Mouse (Mus musculus): ENCODE results near the gene Uvssa. TPM values are rescaled to one million over a fixed set of nuclear protein-coding genes. Genes with fewer than 3 reads are reported as not detected.
A peak's percentile ranks its signal among the peaks of the same experiment; 100 is the strongest.
"Not testable (repeated sequence)": the region's sequence is repeated elsewhere in the genome, so short reads cannot be mapped to it uniquely, and the experiment has no call there.

Uvssa gene
- 11.1 and 12.1 TPM in 2 replicates for polyA plus RNA-seq (2016; fragmentation: Nextera tagmentation; extraction: Ambion mirVana)

DNA sequence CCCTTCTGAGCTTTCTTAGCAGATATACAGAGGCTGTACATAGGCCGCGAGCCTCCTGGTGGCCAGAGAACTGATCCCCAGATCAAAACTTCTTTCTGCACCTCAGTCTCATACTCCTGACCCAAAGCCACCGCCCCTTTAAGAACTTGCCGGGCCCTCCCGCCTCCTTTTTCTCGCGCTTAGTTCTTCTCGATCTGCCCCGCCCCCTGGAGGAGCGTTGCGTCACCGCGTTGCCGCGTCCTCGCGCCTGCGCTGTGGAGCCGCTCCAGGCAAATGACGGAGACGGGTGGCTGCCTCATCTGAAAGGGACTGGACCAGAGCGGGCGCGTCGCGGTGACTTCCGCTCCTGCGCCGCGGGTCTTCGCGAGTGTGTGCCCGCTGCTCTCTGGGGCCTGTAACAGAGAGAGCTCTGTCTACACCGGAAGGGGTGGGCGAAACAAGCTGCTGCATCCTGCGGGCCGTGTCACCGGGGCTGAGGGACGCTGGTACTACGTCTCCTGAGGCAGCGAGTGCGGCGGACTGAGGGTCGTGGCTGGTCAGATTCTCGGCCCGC lies at the start of gene Uvssa:
Gene Uvssa, plus strand, starts transcription at position 248 of the 553 bp plus-strand sequence.
- Histone ChIP-seq H3K9me3 (no peaks in the 10 kb centered on the region), H3K9ac (replicated peaks) (peak within 1 kb of the TSS; percentile 69), H3K27ac (peak within 1 kb of the TSS; percentile 93), H3K4me1 (replicated peaks) (peaks cover 18% of the 10 kb centered on the region), H3K4me2 (peak within 1 kb of the TSS; percentile 82), H3K36me3 (peaks cover 26% of the 10 kb centered on the region), H3K27me3 (no peaks in the 10 kb centered on the region), H3K4me3 (replicated peaks) (peak within 1 kb of the TSS; percentile 65)
- WGBS, result under 1% methylated on average over 46 of the region's 46 CpGs
- peak; percentile 95 for ATAC-seq (ENCODE audit: insufficient number of reproducible peaks, insufficient read depth, low FRiP score, low TSS enrichment, low read depth)

DNA sequence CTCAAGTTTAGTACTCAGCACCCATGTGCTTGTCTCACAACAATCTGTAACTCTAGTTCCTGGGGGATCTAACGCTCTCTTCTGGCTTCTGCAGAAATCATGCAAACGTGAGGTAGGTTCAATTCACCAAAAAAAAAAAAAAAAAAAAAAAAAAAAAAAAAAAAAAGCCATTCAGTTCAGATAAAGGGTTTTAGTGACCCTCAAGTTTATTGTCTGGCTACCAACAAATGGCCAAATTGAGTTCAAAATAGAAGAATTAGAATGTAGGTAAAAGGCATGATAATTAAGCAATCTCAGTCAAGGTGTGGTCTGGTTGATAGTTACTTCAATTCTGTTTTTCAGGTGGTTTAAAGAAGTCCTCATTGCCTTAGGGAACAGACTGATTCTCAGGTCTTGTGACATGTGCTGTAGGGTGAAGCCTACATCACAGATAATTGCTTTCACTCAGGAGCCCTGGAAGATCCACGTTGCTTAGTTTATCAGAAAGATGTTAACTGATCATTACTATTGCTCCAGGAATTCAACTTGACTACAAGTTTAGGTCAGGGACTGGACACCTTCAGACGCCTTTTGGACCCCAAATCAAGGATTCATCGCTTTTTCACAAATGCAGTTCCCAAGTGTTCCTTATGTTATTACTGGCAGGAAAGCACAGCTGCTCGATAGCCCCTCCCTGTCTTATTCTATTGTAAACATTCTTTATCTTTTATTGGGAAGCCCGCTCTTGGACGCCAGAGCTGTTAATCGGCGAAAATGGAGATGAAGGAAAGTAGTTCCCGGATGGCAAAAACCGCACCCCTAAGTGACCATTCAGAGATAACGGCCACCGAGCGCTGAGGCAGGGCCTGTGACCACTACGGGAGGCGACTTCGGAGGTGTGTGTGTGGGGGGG lies 43.7 kb upstream of the Uvssa start:
- peak overlapping the region; percentile 99 for H3K4me3 ChIP-seq (replicated peaks)
- H3K36me3 ChIP-seq, result peaks cover 16% of the 10 kb centered on the region
- peak overlapping the region; percentile 63 for H3K4me2 ChIP-seq
- H3K27me3 ChIP-seq, result no peaks in the 10 kb centered on the region
- H3K9me3 ChIP-seq, result no peaks in the 10 kb centered on the region
- H3K4me1 ChIP-seq (replicated peaks), result peaks cover 12% of the 10 kb centered on the region
- peak overlapping the region; percentile 88 for H3K27ac ChIP-seq
- WGBS, result 26% methylated on average over 18 of the region's 18 CpGs
- no peak for ATAC-seq (ENCODE audit: insufficient number of reproducible peaks, insufficient read depth, low FRiP score, low TSS enrichment, low read depth)
- H3K9ac ChIP-seq (replicated peaks), result peak overlapping the region; percentile 76

DNA sequence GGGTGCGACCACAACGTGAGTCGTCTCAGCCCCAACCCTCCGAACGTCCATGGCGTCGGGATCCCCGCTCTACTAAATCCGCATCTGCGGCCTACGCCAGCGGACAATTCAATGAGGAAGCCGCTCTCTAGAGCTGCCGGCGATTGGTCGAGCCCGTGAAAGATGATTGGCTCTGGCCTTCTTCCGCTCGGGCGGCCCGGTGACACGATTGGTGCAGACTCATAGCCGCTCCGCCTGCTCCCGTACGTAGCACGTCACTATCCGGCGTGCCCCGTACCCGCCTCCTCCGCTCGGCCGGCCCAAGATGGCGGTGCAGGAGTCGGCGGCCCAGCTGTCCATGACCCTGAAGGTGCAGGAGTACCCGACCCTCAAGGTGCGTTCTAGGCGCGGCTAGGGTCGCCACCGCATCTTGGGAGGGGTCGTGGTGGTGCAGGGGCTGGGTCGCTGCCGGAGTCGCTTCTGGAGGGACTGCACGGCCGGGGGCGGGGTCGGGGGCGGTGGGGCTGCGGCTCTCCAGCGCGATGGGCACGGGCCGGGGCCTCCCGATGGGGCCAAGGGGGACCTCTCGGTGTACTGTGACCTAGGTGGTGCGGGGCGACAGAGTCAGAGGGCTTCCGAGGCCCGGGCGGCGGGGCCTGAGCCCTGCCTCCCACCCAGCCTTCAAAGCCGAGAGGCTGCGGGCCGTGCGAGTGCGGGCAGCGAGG lies 42.9 kb upstream of the Uvssa start, which contains the start of gene Maea:
Gene Maea, plus strand, starts transcription at position 237 of the 704 bp plus-strand sequence.
- peak within 1 kb of the TSS; percentile 88 for H3K27ac ChIP-seq
- WGBS, result under 1% methylated on average over 71 of the region's 71 CpGs
- H3K4me1 ChIP-seq (replicated peaks), result peaks cover 12% of the 10 kb centered on the region
- H3K27me3 ChIP-seq, result no peaks in the 10 kb centered on the region
- peak within 1 kb of the TSS; percentile 86 for H3K4me2 ChIP-seq
- peak; percentile 100 for ATAC-seq (ENCODE audit: insufficient number of reproducible peaks, insufficient read depth, low FRiP score, low TSS enrichment, low read depth)
- H3K4me3 ChIP-seq (replicated peaks), result peak within 1 kb of the TSS; percentile 99
- H3K36me3 ChIP-seq, result peaks cover 20% of the 10 kb centered on the region
- H3K9ac ChIP-seq (replicated peaks), result peak within 1 kb of the TSS; percentile 97
- H3K9me3 ChIP-seq, result no peaks in the 10 kb centered on the region

DNA sequence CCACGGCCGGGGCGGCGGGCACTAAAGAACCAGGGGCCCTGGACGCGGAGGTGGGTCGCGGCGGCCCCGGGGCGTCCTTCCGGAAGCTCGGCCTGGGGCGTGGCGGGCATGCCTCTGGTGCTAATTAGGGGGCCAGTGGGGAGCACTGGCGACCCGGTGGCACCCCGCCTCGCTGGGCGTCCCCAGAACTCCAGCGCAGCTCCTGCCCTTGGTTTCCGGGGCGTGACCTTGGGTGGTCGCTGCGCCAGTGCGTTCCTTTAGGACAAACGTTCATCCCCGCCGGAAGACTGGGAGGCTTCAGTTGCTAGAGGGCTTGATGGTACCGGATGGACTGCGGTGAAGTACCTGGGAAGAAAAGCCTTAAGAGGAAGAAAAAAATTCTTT lies 42.4 kb upstream of the Uvssa start:
- Histone ChIP-seq H3K27ac (peak overlapping the region; percentile 75), H3K9me3 (no peaks in the 10 kb centered on the region), H3K4me1 (replicated peaks) (peaks cover 12% of the 10 kb centered on the region), H3K36me3 (peaks cover 20% of the 10 kb centered on the region), H3K27me3 (no peaks in the 10 kb centered on the region), H3K9ac (replicated peaks) (peak overlapping the region; percentile 97), H3K4me2 (peak overlapping the region; percentile 86), H3K4me3 (replicated peaks) (peak overlapping the region; percentile 99)
- ATAC-seq (ENCODE audit: insufficient number of reproducible peaks, insufficient read depth, low FRiP score, low TSS enrichment, low read depth), result no peak
- WGBS, result under 1% methylated on average over 30 of the region's 31 CpGs

DNA sequence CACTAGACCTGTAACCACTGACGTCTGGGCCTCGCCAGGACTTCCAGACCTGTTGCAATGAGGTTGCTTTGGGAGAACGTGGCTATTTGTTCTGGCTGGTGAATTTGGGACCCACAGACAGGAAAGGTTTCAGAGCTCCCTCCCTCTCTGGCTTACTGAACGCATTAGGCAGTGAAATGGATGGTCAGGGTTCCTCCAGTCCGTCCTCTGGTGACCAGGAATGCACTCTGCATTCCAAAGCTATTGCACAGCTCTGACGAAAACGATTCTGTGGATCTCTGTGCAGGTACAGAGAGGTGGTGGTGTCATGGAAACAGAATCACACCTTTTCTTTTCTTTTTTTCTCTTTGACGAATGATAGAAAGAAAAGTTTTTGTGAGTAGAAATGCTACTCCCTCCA lies 41.1 kb upstream of the Uvssa start:
- WGBS, result 83% methylated on average over 8 of the region's 8 CpGs
- no peak overlapping the region for H3K27ac ChIP-seq

DNA sequence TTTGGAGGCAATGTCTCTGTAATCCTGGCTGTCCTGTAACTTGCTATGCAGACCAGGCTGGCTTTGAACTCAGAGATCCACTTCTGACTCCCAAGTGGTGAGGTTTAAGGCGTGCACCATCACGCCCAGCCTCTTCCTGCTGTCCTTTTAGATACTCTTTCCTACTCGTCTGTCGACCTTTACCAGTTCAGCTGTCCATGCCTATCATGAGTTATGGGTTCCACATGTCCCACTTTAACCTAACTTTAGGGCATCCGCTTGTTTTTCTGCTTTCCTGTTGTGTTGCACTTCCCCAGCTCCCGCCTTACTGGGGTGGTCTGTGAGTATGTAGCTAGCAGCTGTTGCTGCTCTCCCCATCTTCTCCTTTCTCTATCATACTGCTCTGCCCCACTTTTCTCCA lies 37.2 kb upstream of the Uvssa start:
- Histone ChIP-seq H3K27ac (no peak overlapping the region), H3K9me3 (no peaks in the 10 kb centered on the region), H3K27me3 (no peaks in the 10 kb centered on the region), H3K9ac (replicated peaks) (no peak overlapping the region), H3K36me3 (peaks cover 38% of the 10 kb centered on the region), H3K4me1 (replicated peaks) (peaks cover 10% of the 10 kb centered on the region), H3K4me2 (no peak overlapping the region), H3K4me3 (replicated peaks) (no peak overlapping the region)
- ATAC-seq (ENCODE audit: insufficient number of reproducible peaks, insufficient read depth, low FRiP score, low TSS enrichment, low read depth), result no peak
- WGBS, result 66% methylated on average over 6 of the region's 6 CpGs

More for the DNA sequence above, 41.1 kb upstream of the Uvssa start:
- Histone ChIP-seq H3K36me3 (peaks cover 23% of the 10 kb centered on the region), H3K27me3 (no peaks in the 10 kb centered on the region), H3K9me3 (no peaks in the 10 kb centered on the region), H3K4me3 (replicated peaks) (no peak overlapping the region), H3K9ac (replicated peaks) (no peak overlapping the region), H3K4me2 (peak overlapping the region; percentile 86; the same call in 1 of the 2 replicates), H3K4me1 (replicated peaks) (peaks cover 12% of the 10 kb centered on the region)
- ATAC-seq (ENCODE audit: insufficient number of reproducible peaks, insufficient read depth, low FRiP score, low TSS enrichment, low read depth), result no peak

DNA sequence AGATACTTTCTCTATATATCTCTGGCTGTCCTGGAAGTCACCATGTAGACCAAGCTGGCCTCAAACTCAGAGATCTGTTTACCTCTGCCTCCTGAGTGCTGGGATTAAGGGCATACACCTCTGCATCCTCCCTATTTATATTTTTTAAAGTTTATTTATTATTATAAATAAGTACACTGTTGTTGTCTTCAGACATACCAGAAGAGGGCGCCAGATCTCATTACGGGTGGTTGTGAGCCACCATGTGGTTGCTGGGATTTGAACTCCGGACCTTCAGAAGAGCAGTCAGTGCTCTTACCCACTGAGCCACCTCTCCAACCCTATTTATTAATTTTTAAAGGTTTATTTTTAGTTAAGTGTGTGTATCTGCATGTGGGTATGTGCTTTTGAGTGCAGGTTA lies 36.1 kb upstream of the Uvssa start:
- not testable (repeated sequence) for ATAC-seq (ENCODE audit: insufficient number of reproducible peaks, insufficient read depth, low FRiP score, low TSS enrichment, low read depth); H3K4me1 ChIP-seq (replicated peaks); H3K9me3 ChIP-seq; H3K4me2 ChIP-seq; H3K27me3 ChIP-seq; H3K27ac ChIP-seq; H3K4me3 ChIP-seq (replicated peaks); H3K9ac ChIP-seq (replicated peaks)
- WGBS, result 78% methylated on average over 3 of the region's 3 CpGs
- peaks cover 38% of the 10 kb centered on the region for H3K36me3 ChIP-seq

DNA sequence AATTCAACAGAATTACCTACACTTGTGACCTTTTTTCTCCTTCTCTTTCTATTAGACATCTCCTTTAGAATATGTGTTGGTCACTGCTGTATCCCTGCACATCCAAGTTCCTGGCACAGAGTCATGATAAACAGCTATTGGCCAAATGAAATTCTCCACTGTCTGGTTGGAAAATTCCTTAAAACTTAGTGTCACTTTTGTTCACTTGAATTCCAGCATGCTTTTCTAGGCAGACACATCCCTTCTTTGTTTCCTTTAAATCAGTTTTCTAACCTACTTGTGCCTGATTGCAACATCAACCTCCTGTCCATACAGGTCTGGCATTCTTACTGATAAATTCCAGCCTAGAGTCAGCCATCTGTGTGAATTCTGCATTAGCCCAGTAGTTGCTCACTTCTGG lies 35.5 kb upstream of the Uvssa start:
- no peak for ATAC-seq (ENCODE audit: insufficient number of reproducible peaks, insufficient read depth, low FRiP score, low TSS enrichment, low read depth)
- H3K27ac ChIP-seq, result no peak overlapping the region
- H3K27me3 ChIP-seq, result no peaks in the 10 kb centered on the region
- no peak overlapping the region for H3K4me3 ChIP-seq (replicated peaks)
- no peaks in the 10 kb centered on the region for H3K4me1 ChIP-seq (replicated peaks)
- H3K9ac ChIP-seq (replicated peaks), result no peak overlapping the region
- H3K9me3 ChIP-seq, result no peaks in the 10 kb centered on the region
- H3K36me3 ChIP-seq, result peaks cover 38% of the 10 kb centered on the region
- H3K4me2 ChIP-seq, result no peak overlapping the region

DNA sequence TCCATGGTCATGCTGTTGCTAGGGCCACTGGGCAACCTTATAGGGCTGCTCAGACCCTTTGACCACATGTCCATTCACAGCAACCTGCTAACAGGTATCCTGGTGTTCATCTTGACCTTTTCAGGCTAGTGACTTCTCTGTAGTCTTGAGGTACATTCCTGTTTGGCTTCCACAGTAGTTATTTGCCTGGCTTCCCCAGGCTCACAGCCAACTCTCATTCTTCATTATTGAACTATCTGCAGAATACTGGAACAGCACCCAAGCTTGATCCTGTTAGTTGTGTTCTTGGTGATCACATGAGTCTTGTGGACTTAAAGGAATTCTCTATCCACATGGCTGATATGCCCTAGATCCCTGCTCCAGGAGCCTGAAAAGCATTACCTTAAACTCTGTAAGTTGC lies 34.8 kb upstream of the Uvssa start:
- Histone ChIP-seq H3K4me2 (no peak overlapping the region), H3K36me3 (peaks cover 32% of the 10 kb centered on the region)
- no peak for ATAC-seq (ENCODE audit: insufficient number of reproducible peaks, insufficient read depth, low FRiP score, low TSS enrichment, low read depth)

DNA sequence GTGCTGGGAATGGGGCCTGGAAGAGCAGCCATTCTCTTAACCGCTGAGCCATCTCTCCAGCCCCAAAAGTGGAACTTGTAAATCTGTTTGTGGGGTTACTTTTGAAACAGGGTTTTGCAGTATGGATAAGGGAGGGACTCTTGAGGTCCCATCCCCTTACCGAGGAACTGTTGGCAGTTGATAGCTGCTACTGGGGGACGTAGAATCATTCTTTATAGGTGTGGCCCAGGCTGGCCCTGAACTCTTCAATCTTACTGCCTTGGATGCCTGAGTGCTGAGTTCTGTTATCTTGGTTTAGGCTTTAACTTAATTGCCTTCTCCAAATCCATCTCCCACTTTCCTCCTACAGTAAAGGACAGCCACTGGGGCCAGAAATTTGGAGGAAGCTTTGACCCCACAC lies 34.3 kb upstream of the Uvssa start:
- ATAC-seq (ENCODE audit: insufficient number of reproducible peaks, insufficient read depth, low FRiP score, low TSS enrichment, low read depth), result no peak

More for the DNA sequence above, 34.8 kb upstream of the Uvssa start:
- Histone ChIP-seq H3K9me3 (no peaks in the 10 kb centered on the region), H3K27ac (no peak overlapping the region), H3K4me3 (replicated peaks) (no peak overlapping the region), H3K9ac (replicated peaks) (no peak overlapping the region), H3K27me3 (no peaks in the 10 kb centered on the region), H3K4me1 (replicated peaks) (no peaks in the 10 kb centered on the region)

DNA sequence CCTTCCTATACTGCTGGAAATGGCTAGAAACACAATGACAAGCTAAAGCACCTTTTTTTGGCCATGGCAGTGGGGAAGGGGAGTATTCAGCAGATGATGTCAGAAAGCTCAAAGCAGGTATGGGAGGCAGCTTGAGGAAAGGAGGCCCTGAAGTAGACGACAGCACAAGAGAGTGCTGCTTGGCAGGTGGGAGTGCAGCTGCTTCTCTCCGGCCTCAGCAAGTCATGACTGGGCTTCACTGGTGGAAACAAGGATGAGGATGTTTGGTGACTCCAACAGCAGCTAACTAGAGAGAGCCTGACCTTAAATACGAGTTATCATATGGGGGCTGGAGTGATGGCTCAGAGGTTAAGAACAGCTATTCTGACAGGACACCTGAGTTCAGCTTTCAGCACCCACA lies 30.7 kb upstream of the Uvssa start:
- no peak overlapping the region for H3K4me2 ChIP-seq
- no peak overlapping the region for H3K27ac ChIP-seq
- WGBS, result 72% methylated on average over 3 of the region's 3 CpGs
- peaks cover 15% of the 10 kb centered on the region for H3K36me3 ChIP-seq
- no peaks in the 10 kb centered on the region for H3K27me3 ChIP-seq
- ATAC-seq (ENCODE audit: insufficient number of reproducible peaks, insufficient read depth, low FRiP score, low TSS enrichment, low read depth), result no peak
- no peaks in the 10 kb centered on the region for H3K9me3 ChIP-seq
- H3K9ac ChIP-seq (replicated peaks), result no peak overlapping the region
- H3K4me1 ChIP-seq (replicated peaks), result peaks cover 19% of the 10 kb centered on the region
- H3K4me3 ChIP-seq (replicated peaks), result no peak overlapping the region

More for the DNA sequence above, 34.3 kb upstream of the Uvssa start:
- 94% methylated on average over 3 of the region's 3 CpGs for WGBS
- Histone ChIP-seq H3K27me3 (no peaks in the 10 kb centered on the region), H3K4me3 (replicated peaks) (no peak overlapping the region), H3K4me2 (no peak overlapping the region), H3K27ac (no peak overlapping the region), H3K36me3 (peaks cover 27% of the 10 kb centered on the region), H3K4me1 (replicated peaks) (no peaks in the 10 kb centered on the region; the same call in 1 of the 2 replicates), H3K9me3 (no peaks in the 10 kb centered on the region), H3K9ac (replicated peaks) (no peak overlapping the region)

Measured in limb, embryonic 12.5 days (tissue).